Mouse (Mus musculus) c-Kit-positive CD71-positive TER-119-positive erythroid progenitor cells, embryonic 14.5 days (primary cell): Measurements from ENCODE around the gene Gm19426.

Experiments used
- DNase-seq: peaks from one replicate; pipeline ENCODE4 v3.0.0-alpha.2; 2013; ENCODE audit warnings: low spot score

Gene Gm19426

GRCm38 (mm10) chr2:84743561-84743960 lies at the start of gene Gm19426:
Gene Gm19426 (minus strand): TSS chr2:84743655.
- no peak for DNase-seq

DNA sequence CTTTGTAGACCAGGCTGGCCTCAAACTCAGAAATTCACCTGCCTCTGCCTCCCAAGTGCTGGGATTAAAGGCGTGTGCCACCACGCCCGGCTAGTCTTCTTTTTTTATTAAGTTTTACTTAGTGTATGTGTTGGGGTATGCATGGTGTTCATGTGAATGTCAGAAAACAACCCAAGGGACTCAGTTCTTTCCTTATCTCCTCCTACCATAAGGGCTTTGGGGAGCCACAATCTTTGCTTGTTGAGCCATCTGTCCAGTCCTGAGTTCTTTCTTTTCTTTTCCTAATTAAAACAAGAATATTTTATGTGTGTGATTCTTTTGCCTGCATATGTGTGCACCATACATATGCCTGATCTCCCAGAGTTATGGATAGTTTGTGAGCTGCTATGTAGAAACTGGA lies 49.7 kb upstream of the Gm19426 start:
- DNase-seq: peak; percentile 42

GRCm38 (mm10) chr2:84792516-84792915 lies 49.1 kb upstream of the Gm19426 start:
- no peak for DNase-seq

DNA sequence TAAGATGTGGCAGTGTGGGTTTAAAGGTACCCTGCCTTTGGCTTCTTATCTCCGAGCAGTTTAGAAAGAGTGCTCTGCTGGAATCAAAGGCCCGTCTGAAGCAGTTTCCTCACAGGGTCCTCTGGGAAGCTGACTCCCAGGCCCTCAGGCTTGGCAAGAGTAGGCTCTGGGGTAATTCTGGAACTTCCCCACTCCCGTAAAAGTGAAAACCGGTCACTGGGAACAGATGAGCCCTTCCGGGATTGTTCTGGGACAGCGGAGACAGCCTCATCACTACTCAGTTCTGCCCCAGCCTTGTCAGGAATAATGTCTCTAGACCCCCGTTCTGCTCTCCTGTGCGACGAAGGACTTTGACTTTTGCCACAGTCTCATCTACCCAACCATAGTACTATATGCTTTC lies 47.0 kb upstream of the Gm19426 start:
- no peak for DNase-seq

GRCm38 (mm10) chr2:84788316-84788715 lies 44.9 kb upstream of the Gm19426 start:
- no peak for DNase-seq

DNA sequence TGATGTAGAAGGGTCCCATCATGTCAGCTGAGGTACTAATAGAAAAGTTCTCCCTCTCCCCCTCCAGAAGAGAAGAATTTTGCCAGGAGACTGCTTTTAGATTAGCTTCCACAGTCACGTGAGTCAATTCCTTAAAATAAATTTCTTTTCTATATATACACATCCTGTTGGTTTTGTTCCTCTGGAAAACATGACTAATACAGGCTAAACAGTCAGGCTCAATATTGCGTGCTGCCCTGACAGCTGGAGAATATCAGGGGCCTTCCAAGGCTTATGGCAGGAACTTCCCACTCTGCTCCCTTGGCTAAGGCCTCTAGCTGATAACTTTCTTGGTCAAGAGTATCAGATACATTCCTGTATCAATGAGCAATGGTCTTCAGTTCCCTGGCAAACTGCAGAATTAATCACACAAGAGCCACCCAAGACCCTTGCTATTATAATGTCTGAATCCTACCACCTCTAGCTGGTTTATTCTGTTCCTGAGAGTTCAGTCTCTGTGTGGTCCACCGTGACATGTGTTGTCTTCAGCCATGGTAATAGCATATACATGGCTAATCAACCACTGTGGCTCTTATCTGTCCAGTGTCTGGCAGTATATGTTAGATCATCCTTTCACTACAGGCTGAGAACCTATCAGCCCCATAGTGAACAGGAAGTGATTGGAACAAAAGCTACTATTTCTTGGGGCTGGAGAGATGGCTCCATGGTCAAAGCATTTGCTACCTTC lies 40.5 kb upstream of the Gm19426 start:
- no peak for DNase-seq

DNA sequence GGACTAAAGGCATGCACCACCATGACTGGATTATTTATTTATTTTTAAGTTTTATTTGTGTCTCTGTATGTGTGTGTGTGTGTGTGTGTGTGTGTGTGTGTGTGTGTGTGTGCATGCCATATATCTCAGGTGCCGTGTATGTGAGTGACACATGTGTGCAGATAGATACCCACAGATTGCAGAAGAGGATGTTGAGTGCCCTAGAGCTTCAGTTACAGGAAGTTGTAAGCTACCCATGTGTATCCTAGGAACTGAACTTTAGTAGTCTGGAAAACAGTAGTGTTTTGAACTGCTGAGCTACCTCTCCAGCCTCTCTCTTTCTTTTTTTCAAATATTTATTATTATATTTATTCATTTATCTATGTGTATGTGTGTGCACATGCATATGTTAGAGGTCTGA lies 39.9 kb upstream of the Gm19426 start:
- no peak for DNase-seq

DNA sequence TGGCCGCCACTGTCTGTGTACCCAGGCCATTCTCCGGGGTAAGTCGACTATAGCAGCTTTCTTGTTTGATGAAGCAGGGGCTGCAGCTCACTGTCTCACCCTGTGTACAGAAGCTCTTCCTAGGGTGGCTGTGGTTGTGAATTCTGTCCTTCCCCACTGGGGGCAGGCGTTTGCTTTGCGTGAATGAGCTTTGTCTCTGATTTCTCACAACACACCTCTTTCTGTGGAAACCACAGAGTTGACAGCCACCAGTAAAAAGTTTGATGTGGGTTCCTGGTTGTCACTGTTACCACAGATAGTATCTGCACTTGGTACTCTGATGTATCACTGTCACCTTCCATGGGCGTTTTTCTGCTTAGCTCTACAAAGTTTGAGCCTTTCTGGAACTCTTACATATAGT lies 35.8 kb upstream of the Gm19426 start:
- no peak for DNase-seq

DNA sequence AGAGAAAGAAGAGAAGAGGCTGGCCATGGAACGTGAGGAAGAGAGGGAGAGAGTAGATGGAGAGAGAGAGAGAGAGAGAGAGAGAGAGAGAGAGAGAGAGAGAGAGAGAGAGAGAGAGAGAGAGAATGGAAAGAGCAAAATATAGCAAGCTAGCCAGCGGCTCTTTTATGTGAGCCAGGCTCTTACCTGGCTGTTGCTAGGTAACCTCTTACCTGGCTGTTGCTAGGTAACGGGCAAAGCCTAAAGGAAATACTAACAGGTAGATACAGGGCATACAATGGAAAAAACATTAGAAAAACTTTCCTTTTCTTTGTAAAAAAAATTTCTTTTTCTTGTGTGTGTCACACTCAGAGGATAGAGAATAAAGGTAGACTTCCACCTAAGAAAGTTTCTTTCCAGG lies 34.3 kb upstream of the Gm19426 start:
- no peak for DNase-seq

DNA sequence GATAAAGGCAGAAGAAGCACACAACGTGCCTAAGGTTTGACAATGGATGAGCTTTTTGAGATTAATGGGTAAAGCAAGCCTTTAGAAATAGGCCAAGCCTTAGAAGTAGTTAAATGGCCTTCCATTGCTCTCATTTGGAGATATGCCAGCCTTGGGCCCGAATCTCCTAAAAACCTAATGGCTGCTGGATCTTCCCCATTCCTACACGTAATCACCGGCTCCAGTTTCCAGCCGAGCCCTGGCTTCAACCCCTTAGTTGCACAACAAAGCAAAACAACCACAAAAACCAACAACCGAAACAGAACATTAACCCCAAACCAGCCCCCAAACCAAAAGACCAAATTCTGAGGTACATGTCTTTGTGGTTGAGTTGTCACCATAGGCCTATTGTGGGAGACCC lies 32.2 kb upstream of the Gm19426 start:
- no peak for DNase-seq

DNA sequence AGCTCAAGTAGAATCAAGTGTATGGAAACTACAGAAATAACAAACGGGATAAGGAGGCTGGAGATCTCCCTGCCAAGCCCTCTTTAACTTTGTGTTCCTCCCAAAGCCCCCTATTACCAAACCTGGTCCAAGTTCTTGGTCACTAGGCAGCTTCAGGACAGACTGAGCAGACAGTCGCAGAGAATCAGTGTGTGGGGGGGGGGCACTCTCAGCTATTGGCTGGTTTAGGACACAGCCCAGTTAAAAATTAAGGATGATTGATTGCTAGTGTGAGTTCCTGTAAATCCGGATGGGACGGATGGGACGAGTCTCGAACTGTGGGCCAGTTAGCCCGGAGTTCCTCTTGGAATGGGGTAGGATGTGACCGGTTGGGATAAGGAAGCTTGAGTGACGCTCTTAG lies 31.8 kb upstream of the Gm19426 start, which contains the start of gene Serping1:
Gene Serping1, minus strand, starts transcription at position 204 of the 400 bp plus-strand sequence.
- DNase-seq: no peak

GRCm38 (mm10) chr2:84774751-84775150 lies 31.3 kb upstream of the Gm19426 start:
- no peak for DNase-seq

GRCm38 (mm10) chr2:84773195-84773594 lies 29.7 kb upstream of the Gm19426 start:
- no peak for DNase-seq

DNA sequence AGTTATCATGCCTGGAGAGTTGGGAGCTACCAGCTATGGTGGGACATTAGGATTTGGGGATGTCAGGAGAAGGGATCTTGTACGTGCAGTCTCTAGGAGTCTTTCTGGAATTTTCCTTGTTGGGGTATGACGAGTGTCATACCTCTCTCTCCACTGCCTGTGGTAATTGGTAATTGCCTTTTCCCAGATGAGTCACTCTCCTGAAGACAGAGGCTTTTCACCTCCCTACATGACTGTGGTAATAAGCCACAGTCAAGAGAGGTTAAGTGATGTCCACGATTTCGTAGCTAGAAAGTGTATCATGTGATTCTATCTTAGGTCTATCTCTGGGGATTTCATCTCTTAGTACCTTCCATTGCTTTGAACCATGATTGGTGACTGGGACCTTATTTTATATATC lies 29.0 kb upstream of the Gm19426 start:
- DNase-seq: no peak

DNA sequence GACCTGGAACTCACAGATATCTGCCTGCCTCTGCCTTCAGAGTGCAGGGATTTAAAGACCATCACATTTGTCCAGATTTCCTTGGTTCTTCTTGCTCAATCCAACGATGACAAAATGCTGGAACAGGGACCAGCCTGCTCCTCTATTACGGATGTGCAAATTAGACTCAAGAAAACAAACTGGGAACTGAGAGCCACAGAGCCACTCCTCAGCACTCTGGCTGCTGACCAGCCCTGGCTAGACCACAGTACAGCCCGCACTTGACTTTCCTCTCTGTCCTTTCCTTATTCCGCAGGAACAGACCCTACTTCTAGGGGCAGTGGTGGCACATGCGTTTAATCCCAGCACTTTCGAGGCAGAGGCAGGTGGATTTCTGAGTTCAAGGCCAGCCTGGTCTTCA lies 27.0 kb upstream of the Gm19426 start:
- no peak for DNase-seq

GRCm38 (mm10) chr2:84762818-84763217 lies 19.4 kb upstream of the Gm19426 start:
- DNase-seq: no peak

GRCm38 (mm10) chr2:84762295-84762694 lies 18.8 kb upstream of the Gm19426 start:
- no peak for DNase-seq

DNA sequence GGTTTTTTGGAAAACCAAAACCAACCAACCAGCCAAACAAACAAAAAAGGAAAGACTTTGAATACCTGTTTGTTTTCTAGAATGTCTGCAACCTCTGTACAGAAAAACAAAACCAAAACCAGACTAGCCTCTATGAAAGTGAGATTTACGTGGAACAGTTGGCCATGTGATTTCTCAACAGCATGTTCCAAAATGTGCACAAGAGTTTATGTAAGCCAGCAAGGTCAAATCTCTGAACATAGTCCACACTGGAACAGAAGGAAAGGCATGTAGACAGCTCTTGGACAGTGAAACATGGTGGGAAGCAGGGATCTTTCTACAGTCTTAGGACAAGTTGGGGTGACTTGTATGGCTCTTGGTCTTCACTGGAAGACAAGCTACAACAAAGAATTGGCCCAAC lies 18.4 kb upstream of the Gm19426 start:
- no peak for DNase-seq

GRCm38 (mm10) chr2:84761309-84761708 lies 17.9 kb upstream of the Gm19426 start:
- DNase-seq: no peak

- DNase-seq: no peak
These were observed 17.3 kb upstream of the Gm19426 start for GRCm38 (mm10) chr2:84760777-84761176.

GRCm38 (mm10) chr2:84758542-84759127 lies 15.2 kb upstream of the Gm19426 start:
- DNase-seq: peak; percentile 70

DNA sequence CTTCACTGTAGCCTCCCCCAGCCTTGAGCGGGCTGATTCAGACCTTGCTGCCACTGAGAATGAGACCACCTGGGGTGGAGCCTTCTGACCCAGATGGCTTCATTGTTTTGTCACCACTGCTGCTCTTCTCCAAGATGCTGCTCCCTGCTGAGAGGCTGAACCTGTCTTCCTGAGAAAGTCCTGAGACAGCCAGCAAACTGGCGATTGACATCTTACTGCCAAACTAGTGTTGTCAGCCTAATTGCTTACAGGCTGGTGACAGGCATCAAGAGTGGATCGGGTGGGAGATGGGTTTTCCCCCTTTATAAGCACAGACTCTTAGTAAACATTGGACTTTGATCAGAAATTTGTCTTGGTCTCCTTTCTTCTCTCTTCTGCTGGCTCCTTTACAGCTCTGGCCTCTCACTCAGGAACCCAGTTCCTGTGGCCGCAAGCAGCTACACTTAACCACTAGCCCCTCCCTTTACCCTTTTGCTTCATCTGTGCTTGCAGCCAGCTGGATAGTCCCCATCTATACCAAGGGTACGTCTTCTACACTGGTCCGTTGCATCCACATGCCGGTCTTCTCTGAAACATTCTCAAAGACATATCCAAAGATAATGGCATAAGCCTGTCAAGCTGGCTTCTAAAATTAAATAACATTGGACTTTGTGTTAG lies 13.7 kb upstream of the Gm19426 start:
- DNase-seq: no peak

- DNase-seq: no peak
These were observed 12.8 kb upstream of the Gm19426 start for GRCm38 (mm10) chr2:84756245-84756644.
